Mouse (Mus musculus) hindbrain, embryonic 13.5 days (tissue): Measurements from ENCODE around the gene Gm10382. TPM values are rescaled to one million over a fixed set of nuclear protein-coding genes. Genes with fewer than 3 reads are reported as not detected.

Source experiments
- ATAC-seq: fragments of 200-750 bp; cut with Nextera tagmentation; 2 replicates; pipeline ENCODE4 v1.8.0; 2017; ENCODE audit warnings: moderate TSS enrichment; ENCODE audit not compliant: low FRiP score
- H3K27ac ChIP-seq: fragments of 300-500 bp; sonication (generic); 2 replicates; pipeline ENCODE4 v1.5.1; 2015; ENCODE audit warnings: inconsistent platforms, mild to moderate bottlenecking, moderate library complexity
- H3K27me3 ChIP-seq: fragments of 300-500 bp; sonication (generic); 2 replicates; pipeline ENCODE4 v1.6.1; 2015; ENCODE audit warnings: mild to moderate bottlenecking, inconsistent platforms
- H3K36me3 ChIP-seq: fragments of 300-500 bp; sonication (generic); 2 replicates; pipeline ENCODE4 v1.6.1; 2015; ENCODE audit warnings: mild to moderate bottlenecking, inconsistent platforms
- H3K4me1 ChIP-seq: fragments of 300-500 bp; sonication (generic); replicated peaks from 2 replicates; pipeline ENCODE4 v1.6.1; 2015; ENCODE audit warnings: inconsistent platforms
- H3K4me2 ChIP-seq: fragments of 300-500 bp; sonication (generic); 2 replicates; pipeline ENCODE4 v1.6.1; 2015; ENCODE audit warnings: inconsistent platforms, mild to moderate bottlenecking, moderate library complexity
- H3K4me3 ChIP-seq: fragments of 300-500 bp; sonication (generic); 2 replicates; pipeline ENCODE4 v1.5.1; 2015; ENCODE audit warnings: mild to moderate bottlenecking, inconsistent platforms
- H3K9ac ChIP-seq: fragments of 300-500 bp; sonication (generic); 2 replicates; pipeline ENCODE4 v1.6.1; 2015; ENCODE audit warnings: mild to moderate bottlenecking, inconsistent platforms
- H3K9me3 ChIP-seq: fragments of 300-500 bp; sonication (generic); 2 replicates; pipeline ENCODE4 v1.6.1; 2016; ENCODE audit warnings: inconsistent platforms
- WGBS: fragments of 180-500 bp; shearing (Covaris S2); methylation state at CpG from one replicate; pipeline ENCODE4 v1.1.7; 2015; 5-methylcytosine and 5-hydroxymethylcytosine counted together
- polyA plus RNA-seq: library from polyadenylated mRNA; unstranded; fragments of >200 nt; fragmentation: Nextera tagmentation; extraction: Ambion mirVana; gene quantifications from 2 replicates; pipeline ENCODE4 v1.2.1, GENCODE M21; 2015

Gm10382 gene
- polyA plus RNA-seq = 0.55 and 1.1 TPM in 2 replicates

GRCm38 (mm10) chr5:125389131-125389578, at the start of gene Gm10382:
Gm10382 (plus strand) TSS chr5:125389322.
- ATAC-seq = peak; percentile 44
- Histone ChIP-seq H3K9me3 (no peaks in the 10 kb centered on the region), H3K4me3 (peak within 1 kb of the TSS; percentile 100), H3K36me3 (peaks cover 18% of the 10 kb centered on the region), H3K9ac (peak within 1 kb of the TSS; percentile 99), H3K4me2 (peak within 1 kb of the TSS; percentile 100), H3K4me1 (peaks cover 51% of the 10 kb centered on the region), H3K27ac (peak within 1 kb of the TSS; percentile 98), H3K27me3 (no peaks in the 10 kb centered on the region)
- under 1% methylated on average over 41 of the region's 41 CpGs for WGBS

GRCm38 (mm10) chr5:125339851-125340531, 49.1 kb upstream of the Gm10382 start:
- H3K27me3 ChIP-seq = peaks cover 22% of the 10 kb centered on the region
- WGBS = 2% methylated on average over 25 of the region's 25 CpGs
- peak overlapping the region; percentile 18; the same call in 1 of the 2 replicates for H3K27ac ChIP-seq
- peak overlapping the region; percentile 77 for H3K9ac ChIP-seq
- peak overlapping the region; percentile 94 for H3K4me2 ChIP-seq
- peaks cover 34% of the 10 kb centered on the region for H3K4me1 ChIP-seq
- H3K4me3 ChIP-seq = peak overlapping the region; percentile 64
- no peaks in the 10 kb centered on the region for H3K9me3 ChIP-seq
- H3K36me3 ChIP-seq = no peaks in the 10 kb centered on the region
- no peak for ATAC-seq

GRCm38 (mm10) chr5:125340547-125341262, 48.4 kb upstream of the Gm10382 start, which contains the start of gene Scarb1:
Scarb1 (minus strand) TSS chr5:125341094.
- Histone ChIP-seq H3K9me3 (no peaks in the 10 kb centered on the region), H3K27ac (peak within 1 kb of the TSS; percentile 35), H3K4me3 (peak within 1 kb of the TSS; percentile 64), H3K4me1 (peaks cover 34% of the 10 kb centered on the region), H3K4me2 (peak within 1 kb of the TSS; percentile 94), H3K27me3 (peaks cover 22% of the 10 kb centered on the region), H3K36me3 (no peaks in the 10 kb centered on the region), H3K9ac (peak within 1 kb of the TSS; percentile 77)
- ATAC-seq = peak; percentile 88
- under 1% methylated on average over 42 of the region's 42 CpGs for WGBS

- Histone ChIP-seq H3K9me3 (no peaks in the 10 kb centered on the region), H3K36me3 (no peaks in the 10 kb centered on the region), H3K9ac (peak overlapping the region; percentile 77), H3K27me3 (peaks cover 22% of the 10 kb centered on the region), H3K4me2 (peak overlapping the region; percentile 94), H3K4me3 (peak overlapping the region; percentile 64), H3K27ac (no peak overlapping the region), H3K4me1 (peaks cover 34% of the 10 kb centered on the region)
- WGBS = 54% methylated on average over 14 of the region's 14 CpGs
- ATAC-seq = peak; percentile 22; the same call in 1 of the 2 replicates
These were observed 47.5 kb upstream of the Gm10382 start for GRCm38 (mm10) chr5:125341459-125342090.

- no peak overlapping the region for H3K9ac ChIP-seq
- 95% methylated on average over 6 of the region's 6 CpGs for WGBS
- H3K27me3 ChIP-seq = peaks cover 18% of the 10 kb centered on the region
- no peak for ATAC-seq
- no peaks in the 10 kb centered on the region for H3K9me3 ChIP-seq
- H3K4me1 ChIP-seq = peaks cover 23% of the 10 kb centered on the region
- no peak overlapping the region for H3K4me2 ChIP-seq
- no peak overlapping the region for H3K27ac ChIP-seq
- no peaks in the 10 kb centered on the region for H3K36me3 ChIP-seq
- H3K4me3 ChIP-seq = no peak overlapping the region
These were observed 44.8 kb upstream of the Gm10382 start for GRCm38 (mm10) chr5:125344296-125344695.

- Histone ChIP-seq H3K36me3 (no peaks in the 10 kb centered on the region), H3K4me2 (no peak overlapping the region), H3K4me3 (no peak overlapping the region), H3K27me3 (no peaks in the 10 kb centered on the region), H3K9me3 (no peaks in the 10 kb centered on the region), H3K4me1 (no peaks in the 10 kb centered on the region), H3K9ac (no peak overlapping the region), H3K27ac (no peak overlapping the region)
- no peak for ATAC-seq
- WGBS = 82% methylated on average over 7 of the region's 7 CpGs
These were observed 41.1 kb upstream of the Gm10382 start for GRCm38 (mm10) chr5:125348067-125348466.

GRCm38 (mm10) chr5:125348487-125348886, 40.6 kb upstream of the Gm10382 start:
- Histone ChIP-seq H3K4me2 (no peak overlapping the region), H3K4me3 (no peak overlapping the region), H3K36me3 (no peaks in the 10 kb centered on the region), H3K27ac (no peak overlapping the region), H3K9ac (no peak overlapping the region), H3K4me1 (no peaks in the 10 kb centered on the region), H3K27me3 (no peaks in the 10 kb centered on the region), H3K9me3 (no peaks in the 10 kb centered on the region)
- WGBS = 42% methylated on average over 8 of the region's 8 CpGs
- ATAC-seq = no peak

GRCm38 (mm10) chr5:125349391-125349790, 39.7 kb upstream of the Gm10382 start:
- Histone ChIP-seq H3K27me3 (no peaks in the 10 kb centered on the region), H3K4me3 (no peak overlapping the region), H3K36me3 (no peaks in the 10 kb centered on the region), H3K27ac (no peak overlapping the region), H3K9ac (no peak overlapping the region), H3K4me2 (no peak overlapping the region), H3K9me3 (no peaks in the 10 kb centered on the region), H3K4me1 (no peaks in the 10 kb centered on the region)
- 80% methylated on average over 3 of the region's 3 CpGs for whole genome bisulfite sequencing
- ATAC-seq = no peak

- Histone ChIP-seq H3K4me3 (no peak overlapping the region), H3K9me3 (no peaks in the 10 kb centered on the region), H3K9ac (no peak overlapping the region), H3K36me3 (no peaks in the 10 kb centered on the region), H3K4me2 (no peak overlapping the region), H3K27ac (no peak overlapping the region), H3K27me3 (no peaks in the 10 kb centered on the region), H3K4me1 (peaks cover 7% of the 10 kb centered on the region; the same call in 1 of the 2 replicates)
- ATAC-seq = no peak
- 81% methylated on average over 8 of the region's 8 CpGs for WGBS
These were observed 38.1 kb upstream of the Gm10382 start for GRCm38 (mm10) chr5:125351057-125351456.

GRCm38 (mm10) chr5:125351939-125352338, 37.2 kb upstream of the Gm10382 start:
- Histone ChIP-seq H3K27ac (no peak overlapping the region), H3K4me1 (peaks cover 7% of the 10 kb centered on the region; the same call in 1 of the 2 replicates), H3K4me3 (no peak overlapping the region), H3K9ac (no peak overlapping the region), H3K9me3 (no peaks in the 10 kb centered on the region), H3K27me3 (no peaks in the 10 kb centered on the region), H3K36me3 (no peaks in the 10 kb centered on the region), H3K4me2 (no peak overlapping the region)
- ATAC-seq = no peak
- WGBS = 92% methylated on average over 5 of the region's 5 CpGs

- 93% methylated on average over 5 of the region's 5 CpGs for WGBS
- Histone ChIP-seq H3K4me3 (no peak overlapping the region), H3K36me3 (no peaks in the 10 kb centered on the region), H3K27ac (no peak overlapping the region), H3K9ac (no peak overlapping the region), H3K4me1 (peaks cover 7% of the 10 kb centered on the region; the same call in 1 of the 2 replicates), H3K27me3 (no peaks in the 10 kb centered on the region), H3K4me2 (no peak overlapping the region), H3K9me3 (no peaks in the 10 kb centered on the region)
- no peak for ATAC-seq
These were observed 36.3 kb upstream of the Gm10382 start for GRCm38 (mm10) chr5:125352781-125353294.
